Mouse (Mus musculus) macrophage (primary cell): ENCODE measurements around the gene Il17re. TPM values are rescaled to one million over a fixed set of nuclear protein-coding genes. Genes with fewer than 3 reads are reported as not detected.

Source experiments
- H3K27ac ChIP-seq: fragments of 350-480 bp; formaldehyde crosslinking; 2 replicates; pipeline ENCODE4 v1.9.0; 2021
- H3K36me3 ChIP-seq: fragments of 350-480 bp; formaldehyde crosslinking; 2 replicates; pipeline ENCODE4 v1.9.0; 2021; ENCODE audit errors: inconsistent target
- H3K4me3 ChIP-seq: fragments of 350-480 bp; formaldehyde crosslinking; 2 replicates; pipeline ENCODE4 v1.9.0; 2021; ENCODE audit errors: inconsistent target
- H3K79me2 ChIP-seq: fragments of 350-480 bp; formaldehyde crosslinking; 2 replicates; pipeline ENCODE4 v1.9.0; 2021; ENCODE audit errors: inconsistent target
- WGBS: methylation state at CpG from one replicate; pipeline ENCODE4 v1.1.7; 2026; ENCODE audit warnings: inconsistent platforms; ENCODE audit not compliant: missing documents; 5-methylcytosine and 5-hydroxymethylcytosine counted together
- polyA plus RNA-seq: library from polyadenylated mRNA; stranded (reverse); fragments of 250-400 nt; gene quantifications from 3 replicates; pipeline ENCODE4 v1.2.4, GENCODE M21; 2018; ENCODE audit warnings: inconsistent platforms
- total RNA-seq, 78 experiments: library from RNA; depleted of rRNA; stranded (reverse); fragments of 250-400 nt; gene quantifications; 1 replicate in 9 of 78; 2 replicates in 24 of 78; 3 replicates in 43 of 78; 4 replicates in 2 of 78; pipeline ENCODE4 v1.2.4; 2018; ENCODE audit warnings: inconsistent platforms in 56 of 78

The Il17re gene
- not detected for total RNA-seq (2018; cell fraction: chromatin; rRNA removed)
- not detected for total RNA-seq (2018; cell fraction: cytosol; rRNA removed)
- not detected for total RNA-seq (2018; cell fraction: nucleus; rRNA removed)
- polyA plus RNA-seq, result not detected in 3 replicates

DNA sequence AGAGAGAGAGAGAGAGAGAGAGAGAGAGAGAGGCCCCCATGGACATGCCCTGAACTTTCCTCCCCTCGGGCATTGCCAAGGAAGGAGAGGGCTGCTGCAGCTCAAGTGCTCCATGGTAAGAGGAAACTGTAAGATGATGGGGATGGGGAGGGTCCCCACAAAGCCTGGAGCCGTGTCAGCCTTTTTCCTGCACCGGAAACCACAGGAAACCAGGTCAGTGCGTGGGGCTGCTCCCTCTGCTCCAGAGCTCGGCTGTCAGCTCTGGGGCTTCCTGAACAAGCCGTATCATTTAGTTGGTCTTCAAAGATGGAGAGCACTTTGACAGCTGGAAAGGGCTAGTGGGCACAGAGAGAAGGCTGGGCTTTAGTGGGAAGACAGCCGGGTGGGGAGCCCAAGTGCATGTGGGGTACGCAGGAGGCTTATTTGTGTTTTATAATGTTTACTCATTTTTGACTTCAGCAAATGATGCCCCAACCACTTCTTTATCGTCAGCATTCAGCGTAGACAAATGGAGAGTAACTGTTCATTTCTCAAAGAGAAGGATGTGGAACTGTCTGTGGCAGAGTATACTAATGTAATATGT, at the start of gene Il17re:
Il17re (plus strand) TSS at position 533 of the 583 bp plus-strand sequence.
- 17% methylated on average over 7 of the region's 10 CpGs for WGBS
- H3K79me2 ChIP-seq, result no peaks in the 10 kb centered on the region
- no peak within 1 kb of the TSS for H3K27ac ChIP-seq
- H3K36me3 ChIP-seq, result no peaks in the 10 kb centered on the region
- no peak within 1 kb of the TSS for H3K4me3 ChIP-seq

DNA sequence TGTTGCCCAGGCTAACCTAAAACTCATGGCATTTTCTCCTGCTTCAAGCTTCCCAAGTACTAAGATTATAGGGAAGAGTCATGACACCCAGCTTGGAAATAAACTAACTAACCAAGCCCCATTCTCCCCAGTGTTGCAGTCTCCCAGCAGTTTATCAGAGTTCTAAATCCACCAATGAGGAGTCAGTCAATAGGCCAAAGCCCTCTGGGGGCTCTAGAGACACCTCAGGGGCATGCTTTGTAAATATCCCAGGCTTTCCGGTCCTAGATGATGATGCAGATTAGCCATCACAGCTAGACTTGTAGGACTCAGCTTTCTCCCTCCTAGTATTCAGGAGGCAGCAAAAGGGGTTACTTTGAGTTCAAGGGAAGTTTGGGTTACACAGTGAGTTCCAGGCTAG, 48.3 kb upstream of the Il17re start:
- Histone ChIP-seq H3K4me3 (no peak overlapping the region), H3K27ac (no peak overlapping the region), H3K36me3 (peaks cover 69% of the 10 kb centered on the region), H3K79me2 (no peaks in the 10 kb centered on the region)
- WGBS, result 90% methylated on average over 1 of the region's 1 CpGs

GRCm38 (mm10) chr6:113416416-113416815, 41.9 kb upstream of the Il17re start:
- Histone ChIP-seq H3K36me3 (peaks cover 10% of the 10 kb centered on the region; the same call in 1 of the 2 replicates), H3K4me3 (no peak overlapping the region), H3K27ac (no peak overlapping the region), H3K79me2 (no peaks in the 10 kb centered on the region)
- 88% methylated on average over 5 of the region's 5 CpGs for WGBS

GRCm38 (mm10) chr6:113418441-113419198, 39.7 kb upstream of the Il17re start:
- Histone ChIP-seq H3K36me3 (peaks cover 1% of the 10 kb centered on the region; the same call in 1 of the 2 replicates), H3K4me3 (peak overlapping the region; percentile 65), H3K79me2 (no peaks in the 10 kb centered on the region), H3K27ac (0 out of 2 replicates have a peak overlapping the region, but pooled peaks have one; percentile 10)
- 12% methylated on average over 16 of the region's 16 CpGs for WGBS

GRCm38 (mm10) chr6:113419199-113419587, 39.1 kb upstream of the Il17re start, which contains the start of gene Rpusd3:
Gene Rpusd3 (minus strand): TSS chr6:113419340.
- H3K36me3 ChIP-seq, result no peaks in the 10 kb centered on the region
- H3K27ac ChIP-seq, result 0 out of 2 replicates have a peak within 1 kb of the TSS, but pooled peaks have one; percentile 10
- no peaks in the 10 kb centered on the region for H3K79me2 ChIP-seq
- H3K4me3 ChIP-seq, result peak within 1 kb of the TSS; percentile 65
- WGBS, result under 1% methylated on average over 25 of the region's 25 CpGs

- Histone ChIP-seq H3K27ac (no peak overlapping the region), H3K36me3 (no peaks in the 10 kb centered on the region), H3K79me2 (no peaks in the 10 kb centered on the region), H3K4me3 (no peak overlapping the region)
- 40% methylated on average over 4 of the region's 4 CpGs for WGBS
These were observed 35.3 kb upstream of the Il17re start for GRCm38 (mm10) chr6:113423000-113423399.

- Histone ChIP-seq H3K36me3 (no peaks in the 10 kb centered on the region), H3K4me3 (no peak overlapping the region), H3K27ac (no peak overlapping the region), H3K79me2 (no peaks in the 10 kb centered on the region)
- WGBS, result 88% methylated on average over 7 of the region's 7 CpGs
These were observed 34.1 kb upstream of the Il17re start for GRCm38 (mm10) chr6:113424187-113424586.

GRCm38 (mm10) chr6:113426696-113427095, 31.6 kb upstream of the Il17re start:
- no peak overlapping the region for H3K27ac ChIP-seq
- no peaks in the 10 kb centered on the region for H3K79me2 ChIP-seq
- no peak overlapping the region for H3K4me3 ChIP-seq
- no peaks in the 10 kb centered on the region for H3K36me3 ChIP-seq
- 87% methylated on average over 4 of the region's 4 CpGs for WGBS

DNA sequence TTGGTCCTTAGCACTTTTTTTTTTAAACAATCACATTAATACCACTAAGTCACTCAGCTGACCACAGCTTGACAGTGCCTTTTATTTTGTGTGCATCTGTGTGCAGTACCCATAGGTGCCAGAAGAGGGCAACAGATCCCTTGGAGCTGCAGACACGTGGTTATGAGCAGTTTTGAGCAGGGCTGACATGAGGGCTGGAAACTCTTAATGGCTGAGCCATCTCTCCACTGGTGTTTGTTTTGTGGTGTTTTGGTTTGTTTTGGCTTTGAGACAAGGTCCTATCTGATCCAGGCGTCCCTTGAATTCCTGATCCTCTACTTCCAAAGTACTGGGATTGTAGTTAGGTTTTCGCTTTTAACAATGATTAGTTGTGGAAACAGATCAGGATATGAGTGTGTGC, 30.9 kb upstream of the Il17re start:
- no peaks in the 10 kb centered on the region for H3K36me3 ChIP-seq
- H3K4me3 ChIP-seq, result no peak overlapping the region
- H3K27ac ChIP-seq, result no peak overlapping the region
- no peaks in the 10 kb centered on the region for H3K79me2 ChIP-seq
- 77% methylated on average over 3 of the region's 3 CpGs for WGBS

- 98% methylated on average over 16 of the region's 16 CpGs for WGBS
- no peak overlapping the region for H3K27ac ChIP-seq
- H3K79me2 ChIP-seq, result no peaks in the 10 kb centered on the region
These were observed 30.3 kb upstream of the Il17re start for GRCm38 (mm10) chr6:113428006-113428405.

GRCm38 (mm10) chr6:113429965-113430364, 28.3 kb upstream of the Il17re start:
- WGBS, result 43% methylated on average over 2 of the region's 3 CpGs
- Histone ChIP-seq H3K36me3 (no peaks in the 10 kb centered on the region), H3K79me2 (no peaks in the 10 kb centered on the region), H3K4me3 (no peak overlapping the region), H3K27ac (no peak overlapping the region)

More at GRCm38 (mm10) chr6:113428006-113428405, 30.3 kb upstream of the Il17re start:
- Histone ChIP-seq H3K4me3 (no peak overlapping the region), H3K36me3 (no peaks in the 10 kb centered on the region)

GRCm38 (mm10) chr6:113430846-113431245, 27.4 kb upstream of the Il17re start:
- WGBS, result 75% methylated on average over 3 of the region's 3 CpGs
- Histone ChIP-seq H3K79me2 (no peaks in the 10 kb centered on the region), H3K4me3 (no peak overlapping the region), H3K27ac (no peak overlapping the region), H3K36me3 (no peaks in the 10 kb centered on the region)

DNA sequence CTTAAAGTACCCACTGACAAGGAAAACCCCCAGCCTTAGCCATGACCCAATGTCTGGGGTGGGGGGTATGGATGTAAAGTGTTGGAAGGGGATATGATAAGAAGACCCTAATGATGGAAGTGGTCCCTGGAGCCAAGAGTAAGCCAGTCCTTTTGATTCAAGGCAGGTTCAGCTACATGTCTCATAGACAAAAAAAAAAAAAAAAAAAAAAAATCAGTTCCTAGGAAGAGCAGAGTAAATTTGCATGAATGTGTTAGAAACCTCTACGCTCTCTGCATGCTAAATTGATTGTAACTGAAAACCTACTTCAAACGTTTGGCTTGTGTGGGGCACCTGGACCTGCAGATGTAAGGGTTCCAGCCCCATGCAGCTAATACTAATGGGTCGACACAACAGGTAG, 26.5 kb upstream of the Il17re start:
- Histone ChIP-seq H3K79me2 (no peaks in the 10 kb centered on the region), H3K4me3 (no peak overlapping the region), H3K36me3 (no peaks in the 10 kb centered on the region), H3K27ac (no peak overlapping the region)
- 75% methylated on average over 2 of the region's 3 CpGs for WGBS

GRCm38 (mm10) chr6:113433661-113434060, 24.6 kb upstream of the Il17re start:
- Histone ChIP-seq H3K27ac (no peak overlapping the region), H3K36me3 (no peaks in the 10 kb centered on the region), H3K79me2 (no peaks in the 10 kb centered on the region), H3K4me3 (no peak overlapping the region)
- 79% methylated on average over 3 of the region's 3 CpGs for WGBS

- Histone ChIP-seq H3K79me2 (no peaks in the 10 kb centered on the region), H3K36me3 (no peaks in the 10 kb centered on the region), H3K4me3 (no peak overlapping the region), H3K27ac (no peak overlapping the region)
- WGBS, result 74% methylated on average over 7 of the region's 7 CpGs
These were observed 23.6 kb upstream of the Il17re start for GRCm38 (mm10) chr6:113434691-113435090.
